ENCODE assay signal across 13 mouse cellular contexts in the genomic region with DNA sequence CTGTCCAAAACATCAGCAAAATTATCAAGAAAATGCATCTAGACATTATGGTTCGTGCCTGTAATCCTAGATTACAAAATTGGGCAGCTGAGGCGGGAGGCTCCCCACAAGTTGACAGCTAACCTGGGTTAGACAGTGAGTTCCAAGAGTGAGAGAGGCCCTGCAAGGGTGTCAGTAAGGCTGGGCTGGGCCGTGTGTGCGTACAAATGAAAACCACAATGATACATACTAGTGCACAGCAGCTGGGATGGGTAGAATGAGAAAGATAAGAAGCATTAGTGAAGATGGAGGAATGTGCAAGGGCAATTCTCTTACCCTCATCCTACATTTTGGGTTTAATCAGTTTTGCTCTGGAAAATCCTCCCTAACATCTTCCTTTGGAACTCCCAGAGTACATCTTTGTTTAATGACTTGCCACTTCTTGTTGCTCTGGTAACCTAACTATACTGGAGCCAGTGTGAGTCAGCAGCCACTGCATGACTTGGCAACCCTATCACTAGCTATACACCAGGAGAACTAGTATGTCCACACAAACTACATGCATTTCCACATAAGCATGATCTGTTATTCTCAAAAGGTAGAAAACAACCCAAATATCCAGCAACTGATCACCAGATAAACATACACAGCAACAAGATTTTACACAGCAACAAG. TPM values are rescaled to one million over a fixed set of nuclear protein-coding genes. Genes with fewer than 3 reads are reported as not detected.
A peak's percentile ranks its signal among the peaks of the same experiment; 100 is the strongest.
DNase-seq lines count a peak whose midpoint lies in the region; ATAC-seq and TF ChIP-seq lines count a peak whose summit lies in the region.
"Had no signal": no experiment of that assay in that cellular context is flagged by ENCODE, and none has a peak within 500 bp of the region (broad histone marks: within the 10 kb centered on the region; RNA-seq: fewer than 3 reads in every experiment).

No protein-coding gene starts in this region.

- no peak overlapping the region for H3K9ac ChIP-seq in liver, embryonic 12.5 days
- H3K9ac ChIP-seq in stomach, postnatal 0 days (ENCODE audit: low read length), result no peak overlapping the region
- H3K9ac ChIP-seq in midbrain, embryonic 16.5 days (ENCODE audit: low read depth, low read length), result no peak overlapping the region

- no peaks in the 10 kb centered on the region for H3K9me3 ChIP-seq in liver, embryonic 12.5 days (replicated peaks)
- no peaks in the 10 kb centered on the region for H3K9me3 ChIP-seq in stomach, postnatal 0 days (ENCODE audit: control insufficient read depth, low read length)
- H3K9me3 ChIP-seq in midbrain, embryonic 16.5 days (replicated peaks; ENCODE audit: control insufficient read depth, low read length, poor library complexity, severe bottlenecking), result no peaks in the 10 kb centered on the region

- no peak for TF ChIP-seq CTCF in stomach, postnatal 0 days (IDR thresholded peaks at IDR 0.05; ENCODE audit: low read depth)

- peaks cover 46% of the 10 kb centered on the region for H3K4me1 ChIP-seq in liver, embryonic 12.5 days
- H3K4me1 ChIP-seq in stomach, postnatal 0 days (replicated peaks; ENCODE audit: control insufficient read depth, insufficient read depth), result no peaks in the 10 kb centered on the region
- H3K4me1 ChIP-seq in midbrain, embryonic 16.5 days (ENCODE audit: control insufficient read depth, insufficient read depth, low read length), result no peaks in the 10 kb centered on the region

- peak overlapping the region; percentile 10; the same call in 1 of the 2 replicates for H3K4me3 ChIP-seq in liver, embryonic 12.5 days
- H3K4me3 ChIP-seq in stomach, postnatal 0 days (ENCODE audit: low read depth, low read length), result no peak overlapping the region
- no peak overlapping the region for H3K4me3 ChIP-seq in midbrain, embryonic 16.5 days (ENCODE audit: low read depth, low read length)
- H3K4me3 ChIP-seq: myocyte had no signal

- H3K27me3 ChIP-seq in liver, embryonic 12.5 days (replicated peaks), result no peaks in the 10 kb centered on the region
- no peaks in the 10 kb centered on the region for H3K27me3 ChIP-seq in stomach, postnatal 0 days (ENCODE audit: control insufficient read depth, insufficient read depth, low read length)
- H3K27me3 ChIP-seq in midbrain, embryonic 16.5 days (ENCODE audit: control insufficient read depth, insufficient read depth, low read depth, low read length), result no peaks in the 10 kb centered on the region

- 29% methylated on average over 4 of the region's 4 CpGs for WGBS in liver, embryonic 12.5 days (ENCODE audit: insufficient replicate concordance)
- WGBS in stomach, postnatal 0 days, result 78% methylated on average over 4 of the region's 4 CpGs
- 97% methylated on average over 4 of the region's 4 CpGs for WGBS in midbrain, embryonic 16.5 days

- H3K27ac ChIP-seq in liver, embryonic 12.5 days, result peak overlapping the region; percentile 95
- H3K27ac ChIP-seq in stomach, postnatal 0 days (replicated peaks), result no peak overlapping the region
- no peak overlapping the region for H3K27ac ChIP-seq in midbrain, embryonic 16.5 days (ENCODE audit: low read length)

- DNase-seq in adrenal gland, adult (ENCODE audit: inconsistent age in 2 of 2, low spot score in 1 of 2), result peak; percentile 32 to 68
- no peak for DNase-seq in adrenal gland, adult 18-20 months (ENCODE audit: low spot score in 2 of 2)
- peak; percentile 54 for DNase-seq in lung, postnatal 36 days
- no peak for DNase-seq in lung, postnatal 25 days (ENCODE audit: low spot score)
- no peak for DNase-seq in stomach, postnatal 0 days (ENCODE audit: low spot score)
- no peak for DNase-seq in ovary, postnatal 14 days (ENCODE audit: low spot score)
- DNase-seq: heart, postnatal 10 days; kidney, adult 8-10 months; lung, adult 2 months had no signal

- peaks cover 78% of the 10 kb centered on the region for H3K36me3 ChIP-seq in liver, embryonic 12.5 days
- H3K36me3 ChIP-seq in stomach, postnatal 0 days (ENCODE audit: control insufficient read depth, insufficient read depth, low read length), result peaks cover 6% of the 10 kb centered on the region; the same call in 1 of the 2 replicates
- peaks cover 25% of the 10 kb centered on the region for H3K36me3 ChIP-seq in midbrain, embryonic 16.5 days (ENCODE audit: control insufficient read depth, insufficient read depth, low read length)

- ATAC-seq in liver, embryonic 12.5 days, result peak; percentile 97
- ATAC-seq in stomach, postnatal 0 days (ENCODE audit: low FRiP score, low TSS enrichment), result peak; percentile 80
- ATAC-seq in midbrain, embryonic 16.5 days, result no peak

- H3K4me2 ChIP-seq in liver, embryonic 12.5 days, result peak overlapping the region; percentile 48
- H3K4me2 ChIP-seq in stomach, postnatal 0 days (replicated peaks; ENCODE audit: low read depth), result no peak overlapping the region
- no peak overlapping the region for H3K4me2 ChIP-seq in midbrain, embryonic 16.5 days (ENCODE audit: low read length)

- TF ChIP-seq EP300 in stomach, postnatal 0 days (optimal IDR thresholded peaks at IDR 0.05), result no peak

RNA-seq across cellular contexts. Expression of gene Fbxl3, which starts 12.6 kb away (rescaled TPM):
- 10 to 100 TPM; 61.3 to 71.8 TPM for total RNA-seq in adrenal gland, adult 18-20 months (2021)
- 14.7 and 16.4 TPM in 2 replicates for polyA plus RNA-seq in liver, embryonic 12.5 days (2016; fragmentation: Nextera tagmentation; extraction: Ambion mirVana)
- polyA plus RNA-seq in stomach, postnatal 0 days (2015; fragmentation: Nextera tagmentation; extraction: Ambion mirVana), result 16.2 and 16.9 TPM in 2 replicates
- polyA plus RNA-seq in midbrain, embryonic 16.5 days (2015; fragmentation: Nextera tagmentation; extraction: Ambion mirVana), result 22.1 and 23.2 TPM in 2 replicates

RNA-seq across cellular contexts. Expression of gene Cln5, which starts 16.8 kb away (rescaled TPM):
- 10 to 100 TPM; 27.1 to 29.1 TPM for total RNA-seq in adrenal gland, adult 18-20 months (2021)
- polyA plus RNA-seq in liver, embryonic 12.5 days (2016; fragmentation: Nextera tagmentation; extraction: Ambion mirVana), result 23.2 and 23.9 TPM in 2 replicates
- polyA plus RNA-seq in stomach, postnatal 0 days (2015; fragmentation: Nextera tagmentation; extraction: Ambion mirVana), result 21.8 and 21.9 TPM in 2 replicates
- 10.7 and 11.1 TPM in 2 replicates for polyA plus RNA-seq in midbrain, embryonic 16.5 days (2015; fragmentation: Nextera tagmentation; extraction: Ambion mirVana)

RNA-seq across cellular contexts. Expression of gene Acod1, which starts 40.0 kb away (rescaled TPM):
- not detected for total RNA-seq in adrenal gland, adult 18-20 months (2021)
- polyA plus RNA-seq in liver, embryonic 12.5 days (2016; fragmentation: Nextera tagmentation; extraction: Ambion mirVana), result 0.10 and 0.12 TPM in 2 replicates
- polyA plus RNA-seq in stomach, postnatal 0 days (2015; fragmentation: Nextera tagmentation; extraction: Ambion mirVana), result not detected in 2 replicates
- not detected in 2 replicates for polyA plus RNA-seq in midbrain, embryonic 16.5 days (2015; fragmentation: Nextera tagmentation; extraction: Ambion mirVana)
- total RNA-seq: heart, postnatal 10 days had no signal
- polyA plus RNA-seq: embryonic facial prominence, embryonic 11.5 days; myocyte had no signal

Comparison
In these comparisons a context has a peak if more than half of its experiments do, and no peak if none do; other contexts are left out.
1. DNase-seq: peak in adrenal gland, adult (2 of 2) and lung, postnatal 36 days (single experiment); none in adrenal gland, adult 18-20 months (0 of 2), lung, postnatal 25 days (single experiment), stomach, postnatal 0 days (single experiment) and ovary, postnatal 14 days (single experiment).